Mouse (Mus musculus): ENCODE results near the gene Plekhg1.
A peak's percentile ranks its signal among the peaks of the same experiment; 100 is the strongest.

Gene Plekhg1

GRCm38 (mm10) chr10:3740148-3740503, at the start of gene Plekhg1:
Plekhg1 (plus strand) TSS chr10:3740364.
- peak; percentile 80 for DNase-seq (ENCODE audit: low spot score)

DNA sequence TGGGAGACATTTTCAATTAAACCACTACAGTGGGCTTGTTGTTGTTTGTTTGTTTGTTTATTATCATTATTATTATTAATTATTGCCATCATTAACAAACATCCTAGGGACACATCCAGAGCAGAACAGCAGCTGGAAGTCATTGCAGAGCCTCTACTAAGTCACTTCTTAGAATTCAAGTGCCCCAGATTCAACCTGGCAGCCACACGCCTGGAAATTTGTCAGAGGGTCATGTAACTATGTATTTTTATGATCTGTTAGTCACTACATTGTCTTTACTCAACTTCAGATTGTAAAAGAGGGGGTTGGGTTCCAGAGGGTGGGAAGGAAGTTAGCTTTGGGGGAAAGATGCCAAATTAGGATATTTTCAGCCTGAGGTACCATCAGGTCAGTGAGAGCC, 47.4 kb upstream of the Plekhg1 start:
- peak; percentile 24 for DNase-seq (ENCODE audit: low spot score)

DNA sequence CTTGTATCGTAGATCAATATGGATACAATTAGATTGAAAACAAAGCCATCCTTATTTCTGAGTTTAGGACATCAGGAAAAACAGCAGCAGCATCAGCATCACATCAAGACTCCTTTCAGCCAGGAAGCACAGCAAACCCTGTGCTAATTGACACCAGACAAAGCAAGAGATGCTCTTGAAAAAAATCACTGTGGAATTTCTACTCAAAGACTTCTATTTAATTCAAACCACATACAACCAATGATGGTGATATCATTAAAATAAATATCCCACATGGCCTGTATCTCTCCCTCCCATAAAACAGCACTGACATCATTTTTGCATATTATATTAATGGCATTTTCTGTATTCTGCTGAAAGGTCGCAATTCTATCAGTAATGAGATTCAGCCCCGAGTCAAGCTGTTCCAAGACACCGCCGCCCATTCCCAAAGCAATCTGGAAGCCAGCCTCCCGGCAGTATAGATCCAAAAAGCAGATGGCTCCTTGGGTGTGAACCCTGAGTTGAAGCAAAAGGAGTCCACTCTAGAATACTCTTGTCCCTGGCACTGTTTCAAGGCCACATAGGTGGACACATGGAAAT, 46.4 kb upstream of the Plekhg1 start:
- DNase-seq (ENCODE audit: low spot score): no peak

DNA sequence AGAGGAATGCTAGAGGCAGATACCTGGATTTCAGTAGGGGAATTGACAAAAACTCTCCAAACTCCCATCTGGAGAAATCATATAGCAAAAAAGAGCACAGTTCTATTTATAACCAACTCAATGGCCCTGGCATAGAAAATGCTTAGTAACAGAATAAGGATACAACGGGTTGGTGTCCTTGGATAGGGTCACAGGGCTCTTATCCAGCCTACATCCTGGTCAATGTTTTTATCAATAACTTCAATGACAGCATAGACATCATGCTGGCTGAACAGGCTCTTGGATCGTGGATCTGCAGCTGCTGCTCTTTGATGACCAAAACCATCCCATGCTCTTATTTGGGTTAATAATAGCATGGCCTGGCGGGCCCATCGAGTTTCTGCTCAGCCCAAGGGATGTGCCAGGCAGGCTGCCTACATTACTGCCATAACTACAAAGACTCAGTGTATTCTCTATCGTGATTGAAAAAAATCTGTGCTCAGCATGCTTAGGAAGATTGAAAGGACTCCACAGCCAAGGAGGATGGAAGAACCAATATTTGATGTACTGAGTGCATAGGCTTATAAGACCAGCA, 44.7 kb upstream of the Plekhg1 start:
- no peak for DNase-seq (ENCODE audit: low spot score)

- DNase-seq (ENCODE audit: low spot score): peak; percentile 50
These were observed 43.3 kb upstream of the Plekhg1 start for GRCm38 (mm10) chr10:3696727-3697348.

DNA sequence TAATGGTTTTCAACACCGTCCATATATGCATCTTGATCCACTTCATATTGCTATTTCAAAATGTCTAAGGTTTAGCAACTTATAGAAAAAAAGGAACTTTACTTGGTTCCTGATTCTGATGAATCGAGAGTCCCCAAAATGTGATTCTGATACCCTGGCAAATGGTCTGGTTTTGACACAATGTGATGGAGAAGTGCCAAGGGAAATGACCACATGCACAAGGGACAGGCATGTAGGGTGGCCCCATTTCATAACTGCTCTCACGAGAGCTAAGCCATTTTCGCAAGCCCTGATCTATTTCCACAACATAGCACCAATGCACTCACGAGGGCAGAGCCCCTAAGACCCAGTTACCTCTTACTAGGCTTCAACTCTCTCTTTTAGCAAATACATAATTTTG, 42.7 kb upstream of the Plekhg1 start:
- DNase-seq (ENCODE audit: low spot score): no peak

DNA sequence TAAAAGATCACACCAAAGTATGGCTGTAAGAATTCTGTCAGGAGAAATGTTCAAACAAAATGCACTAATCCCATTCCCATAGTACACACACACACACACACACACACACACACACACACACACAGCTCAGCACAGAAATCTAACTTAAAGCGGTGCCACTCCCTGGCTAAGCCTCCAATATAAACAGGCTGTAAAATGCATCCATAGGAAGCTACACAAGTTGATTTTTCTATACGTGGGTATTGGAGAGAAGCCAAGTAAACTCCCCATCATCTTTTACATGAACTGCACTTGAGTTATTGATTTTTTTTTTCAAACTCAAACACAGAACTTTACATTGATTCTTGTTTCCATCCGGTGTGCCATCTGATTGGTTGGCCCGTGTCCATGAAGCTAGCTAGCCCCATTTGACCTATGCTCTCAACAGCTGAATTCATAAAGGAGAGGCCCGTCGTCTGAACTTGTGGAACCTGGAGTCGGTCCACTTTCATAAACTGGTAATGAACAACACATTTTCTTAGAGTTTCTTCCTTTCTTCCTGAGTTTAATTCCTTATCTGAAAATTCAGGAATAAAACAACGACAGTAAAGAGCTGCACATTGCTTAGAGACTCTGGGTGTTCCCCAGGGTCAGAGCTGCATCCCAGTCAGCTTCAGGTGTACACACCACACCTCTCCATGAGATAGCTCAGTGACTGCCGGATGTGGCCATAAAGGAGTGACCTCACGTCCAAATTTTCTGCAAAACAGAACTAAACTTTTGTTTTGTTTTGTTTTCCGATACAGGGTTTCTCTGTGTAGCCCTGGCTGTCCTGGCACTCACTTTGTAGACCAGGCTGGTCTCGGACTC, 39.7 kb upstream of the Plekhg1 start:
- DNase-seq (ENCODE audit: low spot score): no peak

- DNase-seq (ENCODE audit: low spot score): no peak
These were observed 38.3 kb upstream of the Plekhg1 start for GRCm38 (mm10) chr10:3701832-3702231.

DNA sequence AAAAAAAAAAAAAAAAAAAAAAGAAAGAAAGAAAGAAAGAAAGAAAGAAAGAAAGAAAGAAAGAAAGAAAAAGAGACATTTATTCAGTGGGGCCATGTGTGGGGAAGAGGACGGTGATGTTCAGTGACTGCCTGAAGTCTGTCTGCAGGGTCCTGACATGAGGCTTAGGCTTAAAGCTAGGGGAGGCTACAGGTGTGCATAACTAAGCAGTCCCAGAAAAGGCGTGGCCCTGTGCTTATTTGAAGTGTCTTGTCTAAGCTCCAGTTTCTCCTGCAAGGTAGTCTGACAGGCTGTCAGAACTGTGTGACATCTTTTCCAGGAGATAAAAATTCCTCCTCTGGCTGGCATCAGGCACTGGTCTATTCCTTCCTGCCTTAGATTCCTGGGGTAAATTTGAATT, 37.6 kb upstream of the Plekhg1 start:
- no peak for DNase-seq (ENCODE audit: low spot score)

DNA sequence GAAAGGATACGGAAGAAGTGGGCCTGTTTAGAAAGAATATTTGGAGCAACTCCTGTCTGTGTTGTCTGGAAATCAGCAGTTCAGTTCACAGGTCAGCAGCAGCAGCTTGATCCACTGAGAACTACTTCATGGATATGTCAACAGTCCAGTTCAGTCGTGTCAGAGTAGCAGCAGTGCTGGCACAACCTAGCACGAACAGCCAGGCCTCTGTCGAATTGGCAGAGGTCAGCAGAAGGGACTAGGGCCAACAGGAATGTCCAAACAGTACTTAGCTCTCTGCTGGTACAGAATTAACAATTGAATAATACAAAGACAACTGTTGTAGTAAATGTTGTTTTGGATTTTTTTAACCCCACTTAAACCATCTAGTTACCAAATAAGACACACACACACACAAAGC, 33.9 kb upstream of the Plekhg1 start:
- DNase-seq (ENCODE audit: low spot score): no peak

DNA sequence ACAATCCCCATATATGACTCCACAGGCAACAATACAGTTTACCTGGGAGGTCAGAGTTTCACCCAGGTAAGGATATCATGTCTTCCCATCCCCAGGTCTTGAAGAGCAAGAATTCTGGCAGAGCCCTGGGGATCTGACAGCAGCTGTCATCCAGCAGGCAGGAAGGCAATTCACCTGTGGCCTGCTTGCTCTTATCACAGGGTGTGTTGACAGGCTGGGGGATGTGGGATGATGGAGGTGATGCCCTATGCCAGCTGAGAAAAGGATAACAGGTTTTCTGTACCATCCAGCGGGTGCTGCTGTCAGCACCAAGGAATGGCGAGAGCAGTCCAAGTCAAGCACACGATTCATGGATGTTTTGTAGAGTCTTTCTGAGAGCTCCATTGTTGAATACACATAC, 30.1 kb upstream of the Plekhg1 start:
- no peak for DNase-seq (ENCODE audit: low spot score)

DNA sequence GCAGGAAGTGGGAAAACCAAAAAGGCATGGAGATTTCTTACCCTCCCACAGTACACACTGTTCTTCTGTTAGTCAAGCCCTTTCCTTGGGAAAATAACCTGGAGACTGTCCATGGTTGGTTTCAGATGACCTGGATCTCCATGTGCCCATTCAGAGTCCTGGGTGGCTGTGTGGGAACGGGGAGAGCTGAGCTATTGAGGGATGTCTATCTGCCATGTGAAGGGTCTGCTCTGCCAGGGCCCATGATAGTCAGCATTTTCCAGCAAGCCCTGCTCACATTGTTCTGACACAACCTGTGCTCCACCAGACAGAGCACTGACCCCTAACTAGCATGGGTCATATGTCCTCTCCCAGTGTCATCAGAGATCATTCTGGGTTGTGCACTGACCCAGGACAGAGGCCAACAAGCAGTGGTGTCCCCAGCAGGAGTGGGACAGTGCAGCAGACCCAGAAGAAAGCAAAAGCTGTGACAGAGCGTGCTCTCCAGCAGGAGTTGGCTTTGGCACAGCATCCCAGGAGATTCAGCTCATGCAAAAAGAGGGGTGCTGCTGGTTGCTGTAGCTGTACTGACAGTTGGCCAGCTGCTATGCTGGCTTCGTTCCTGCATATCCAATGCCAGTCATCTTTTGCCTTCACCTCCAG, 24.7 kb upstream of the Plekhg1 start:
- DNase-seq (ENCODE audit: low spot score): no peak

GRCm38 (mm10) chr10:3718021-3718865, 21.9 kb upstream of the Plekhg1 start:
- DNase-seq (ENCODE audit: low spot score): no peak

DNA sequence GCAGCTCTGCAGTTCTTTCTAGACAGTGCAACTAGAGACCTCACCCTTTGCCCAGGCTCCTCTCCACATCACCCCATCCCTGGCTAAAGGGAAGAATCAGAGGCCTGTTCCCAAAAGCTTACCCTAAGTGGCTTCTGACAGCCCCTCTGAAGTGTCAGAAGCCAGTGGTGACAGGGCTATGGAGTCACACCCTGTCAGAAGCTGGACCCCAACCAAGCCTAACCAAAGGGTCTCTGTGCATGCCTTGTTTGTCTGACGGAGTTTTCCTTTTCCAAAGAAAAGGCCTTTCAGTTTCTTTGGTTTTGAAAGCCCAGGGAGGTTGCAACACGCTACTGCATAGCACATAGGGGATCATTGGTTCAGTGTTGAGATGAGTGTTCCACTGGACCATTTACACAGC, 19.9 kb upstream of the Plekhg1 start:
- DNase-seq (ENCODE audit: low spot score): no peak

DNA sequence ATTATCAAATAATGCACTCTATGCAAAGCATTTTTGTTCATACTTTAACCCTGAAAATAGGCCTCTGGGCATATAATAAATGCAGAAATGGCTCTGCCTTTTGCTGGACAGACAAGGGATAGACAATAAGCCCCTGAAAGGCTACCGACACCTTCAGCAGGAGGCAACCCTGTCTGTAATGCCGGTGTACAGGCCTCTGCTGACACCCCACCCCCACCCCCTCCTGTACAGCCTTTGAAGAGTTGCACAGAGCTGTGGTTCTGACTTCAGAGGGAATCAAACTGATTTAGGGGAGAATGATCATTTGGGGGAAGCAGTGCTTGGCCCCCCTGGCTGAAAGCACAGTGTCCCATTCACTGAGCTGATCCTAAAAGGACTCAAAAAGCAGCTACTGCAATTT, 17.8 kb upstream of the Plekhg1 start:
- DNase-seq (ENCODE audit: low spot score): no peak

- DNase-seq (ENCODE audit: low spot score): no peak
These were observed 15.5 kb upstream of the Plekhg1 start for GRCm38 (mm10) chr10:3724665-3725064.

GRCm38 (mm10) chr10:3729666-3730065, 10.5 kb upstream of the Plekhg1 start:
- no peak for DNase-seq (ENCODE audit: low spot score)

- DNase-seq (ENCODE audit: low spot score): no peak
These were observed 9.8 kb upstream of the Plekhg1 start for GRCm38 (mm10) chr10:3730314-3730713.

DNA sequence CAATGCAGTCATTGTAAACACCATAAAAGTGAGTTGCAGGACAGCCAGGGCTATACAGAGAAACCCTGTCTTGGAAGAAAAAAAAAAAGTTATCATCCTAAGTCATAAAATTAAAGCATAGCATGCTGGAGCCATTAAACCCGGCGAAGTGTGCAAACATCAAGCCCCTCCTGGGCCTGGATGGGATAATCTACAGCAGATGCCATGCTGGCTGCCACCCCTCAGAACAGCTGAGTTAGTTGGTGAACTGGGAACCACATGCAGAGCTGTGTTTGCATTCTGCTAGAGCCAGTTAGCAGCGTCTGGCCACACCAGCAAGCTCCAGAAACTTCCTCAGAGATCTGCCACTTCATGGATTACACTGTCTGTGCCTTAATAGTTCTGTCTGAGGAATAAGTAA, 3.1 kb upstream of the Plekhg1 start:
- no peak for DNase-seq (ENCODE audit: low spot score)

DNA sequence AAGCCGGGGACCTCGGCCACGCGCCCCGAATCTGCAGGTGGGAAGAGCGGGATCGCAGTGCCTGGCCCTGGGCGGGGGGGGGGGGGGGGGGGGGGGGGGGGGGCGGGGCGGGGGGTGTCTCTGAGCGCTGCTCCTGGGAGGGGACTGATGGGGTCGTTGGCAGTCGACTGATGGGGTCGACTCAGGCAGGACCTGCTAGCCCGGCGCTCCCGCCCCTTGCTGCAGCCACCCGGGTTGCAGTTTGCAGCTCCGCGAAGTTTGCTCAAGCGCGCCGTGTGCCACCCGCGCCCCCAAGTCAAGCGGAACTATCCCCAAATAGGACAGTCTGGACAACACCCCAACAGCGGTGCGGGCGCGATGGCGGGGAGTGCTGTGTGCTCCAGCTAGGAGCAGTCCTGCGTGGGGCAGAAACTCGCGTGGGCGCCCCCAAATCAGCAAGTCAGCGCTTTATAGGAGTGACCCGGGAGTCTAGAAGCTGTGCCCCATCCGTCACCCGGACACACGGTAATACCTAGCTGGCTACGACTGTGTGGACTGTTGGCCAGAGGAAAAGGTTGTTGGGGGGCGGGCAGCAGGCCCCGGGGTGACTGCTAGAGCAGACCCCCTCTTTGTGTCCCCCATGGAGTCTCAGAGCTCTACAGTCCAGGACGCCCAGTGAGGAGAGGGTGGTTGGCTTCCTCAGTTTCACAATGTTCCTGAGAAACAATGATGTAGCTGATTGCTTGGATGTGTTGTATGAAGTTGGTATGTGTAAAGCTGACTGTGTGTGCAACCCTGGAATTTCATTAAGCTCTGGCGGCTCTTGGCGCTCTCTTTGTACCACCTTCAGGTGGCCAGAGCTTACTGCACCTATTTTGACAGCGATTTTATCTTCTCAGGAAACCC, 582 bp downstream of the Plekhg1 start:
- peak; percentile 44 for DNase-seq (ENCODE audit: low spot score)

DNA sequence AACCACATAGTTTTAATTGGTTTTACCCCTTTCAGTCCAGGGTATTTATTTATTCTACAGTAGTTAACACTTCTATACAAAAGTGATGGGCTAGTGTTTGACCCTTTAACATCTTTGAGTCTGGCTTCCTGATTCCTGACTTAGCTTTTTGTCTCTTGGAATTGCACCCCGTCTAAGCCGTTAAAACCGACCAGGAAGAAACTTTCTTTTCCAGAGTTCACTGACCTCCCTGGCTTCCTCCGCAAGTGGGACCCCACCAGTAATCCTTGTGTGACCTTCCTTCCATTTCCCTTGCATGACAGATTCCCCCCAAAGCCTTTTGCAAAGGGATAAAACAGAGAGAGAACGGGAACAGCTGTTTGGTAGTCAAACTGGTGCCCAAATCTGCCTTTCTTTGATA, 1.6 kb downstream of the Plekhg1 start:
- DNase-seq (ENCODE audit: low spot score): no peak

Data from urinary bladder, postnatal 14 days (tissue).